ENCODE assay signal across 10 mouse cellular contexts in genomic region chr3:25903140-25903809, GRCm38 (mm10).
DNase-seq lines count a peak whose midpoint lies in the region; ATAC-seq and TF ChIP-seq lines count a peak whose summit lies in the region.
"Had no signal": no experiment of that assay in that cellular context is flagged by ENCODE, and none has a peak within 500 bp of the region (broad histone marks: within the 10 kb centered on the region; RNA-seq: fewer than 3 reads in every experiment).

No protein-coding gene starts in this region.

- no peaks in the 10 kb centered on the region for H3K36me3 ChIP-seq in midbrain, postnatal 0 days (ENCODE audit: insufficient read depth, low read length)
- no peaks in the 10 kb centered on the region for H3K36me3 ChIP-seq in heart, adult 2 months (ENCODE audit: control insufficient read depth, insufficient read depth, low read length)
- no peaks in the 10 kb centered on the region for H3K36me3 ChIP-seq in heart, embryonic 12.5 days
- H3K36me3 ChIP-seq: limb, embryonic 15.5 days; stomach, embryonic 15.5 days had no signal

- TF ChIP-seq POLR2A in heart, adult 2 months (IDR thresholded peaks at IDR 0.05; ENCODE audit: insufficient read depth, low read depth, low read length) = no peak

- no peaks in the 10 kb centered on the region for H3K9me3 ChIP-seq in midbrain, postnatal 0 days (ENCODE audit: low read length)
- no peaks in the 10 kb centered on the region for H3K9me3 ChIP-seq in heart, embryonic 12.5 days (replicated peaks)
- H3K9me3 ChIP-seq: limb, embryonic 15.5 days; stomach, embryonic 15.5 days had no signal

- no peak for TF ChIP-seq EP300 in heart, adult 2 months (IDR thresholded peaks at IDR 0.05; ENCODE audit: insufficient read depth, low read depth, low read length)

- peak overlapping the region; percentile 39; the same call in 1 of the 2 replicates for H3K27ac ChIP-seq in midbrain, postnatal 0 days (ENCODE audit: low read depth, low read length)
- H3K27ac ChIP-seq in heart, adult 2 months = no peak overlapping the region
- H3K27ac ChIP-seq in heart, embryonic 12.5 days (ENCODE audit: poor library complexity, severe bottlenecking) = no peak overlapping the region
- H3K27ac ChIP-seq: limb, embryonic 15.5 days; stomach, embryonic 15.5 days had no signal

- ATAC-seq in midbrain, postnatal 0 days (ENCODE audit: low FRiP score) = no peak
- no peak for ATAC-seq in heart, embryonic 12.5 days (ENCODE audit: insufficient number of reproducible peaks, low FRiP score)
- no peak for ATAC-seq in megakaryocyte progenitor cell, adult 5-6 weeks (replicated peaks; ENCODE audit: poor library complexity)

- H3K79me2 ChIP-seq in heart, adult 2 months (replicated peaks; ENCODE audit: control insufficient read depth, insufficient read depth, low read length) = no peaks in the 10 kb centered on the region

- peak; percentile 18 for DNase-seq in brain, embryonic 18.5 days (ENCODE audit: low read depth, low spot score)
- peak; percentile 85 for DNase-seq in cerebellum, adult 8-10 months
- peak; percentile 74 to 93 for DNase-seq in layer of hippocampus, adult 18-20 months (ENCODE audit: low spot score in 2 of 2)
- peak; percentile 71 for DNase-seq in midbrain, postnatal 0 days (ENCODE audit: low spot score)
- no peak for DNase-seq in heart, adult 2 months

- no peak overlapping the region for H3K4me3 ChIP-seq in midbrain, postnatal 0 days (ENCODE audit: low read depth, low read length)
- H3K4me3 ChIP-seq in heart, adult 2 months = no peak overlapping the region
- H3K4me3 ChIP-seq in heart, embryonic 12.5 days = no peak overlapping the region
- H3K4me3 ChIP-seq: limb, embryonic 15.5 days; myocyte; stomach, embryonic 15.5 days had no signal

- intact Hi-C loops in heart, adult 2 months (cut with DNase I) = no loop called here

- WGBS in midbrain, postnatal 0 days = 63% methylated on average over 11 of the region's 11 CpGs
- 74% methylated on average over 11 of the region's 11 CpGs for WGBS in heart, adult 2 months
- 80% methylated on average over 11 of the region's 11 CpGs for WGBS in heart, embryonic 12.5 days

- peak overlapping the region; percentile 9; the same call in 1 of the 2 replicates for H3K4me2 ChIP-seq in midbrain, postnatal 0 days (ENCODE audit: low read depth, low read length, poor library complexity, severe bottlenecking)
- no peak overlapping the region for H3K4me2 ChIP-seq in heart, embryonic 12.5 days
- H3K4me2 ChIP-seq: limb, embryonic 15.5 days; stomach, embryonic 15.5 days had no signal

- no peaks in the 10 kb centered on the region for H3K27me3 ChIP-seq in midbrain, postnatal 0 days (ENCODE audit: insufficient read depth, low read length)
- no peaks in the 10 kb centered on the region for H3K27me3 ChIP-seq in heart, adult 2 months (ENCODE audit: control insufficient read depth, insufficient read depth, low read length)
- no peaks in the 10 kb centered on the region for H3K27me3 ChIP-seq in heart, embryonic 12.5 days (replicated peaks)
- H3K27me3 ChIP-seq: limb, embryonic 15.5 days; stomach, embryonic 15.5 days had no signal

- 0 out of 2 replicates have a peak overlapping the region, but pooled peaks have one; percentile 25 for H3K9ac ChIP-seq in midbrain, postnatal 0 days (replicated peaks; ENCODE audit: low read length, poor library complexity, severe bottlenecking)
- H3K9ac ChIP-seq in heart, adult 2 months (ENCODE audit: low read depth, low read length) = no peak overlapping the region
- H3K9ac ChIP-seq in heart, embryonic 12.5 days = no peak overlapping the region
- H3K9ac ChIP-seq: limb, embryonic 15.5 days; stomach, embryonic 15.5 days had no signal

- TF ChIP-seq CTCF in midbrain, postnatal 0 days (IDR thresholded peaks at IDR 0.05) = no peak
- no peak for TF ChIP-seq CTCF in heart, adult 2 months (IDR thresholded peaks at IDR 0.05)

- no peaks in the 10 kb centered on the region for H3K4me1 ChIP-seq in midbrain, postnatal 0 days (ENCODE audit: insufficient read depth, low read length)
- H3K4me1 ChIP-seq in heart, adult 2 months (ENCODE audit: control insufficient read depth, insufficient read depth, low read length) = no peaks in the 10 kb centered on the region
- H3K4me1 ChIP-seq in heart, embryonic 12.5 days (replicated peaks) = no peaks in the 10 kb centered on the region
- H3K4me1 ChIP-seq: limb, embryonic 15.5 days; stomach, embryonic 15.5 days had no signal

Comparison
In these comparisons a context has a peak if more than half of its experiments do, and no peak if none do; other contexts are left out.
1. DNase-seq: peak in brain, embryonic 18.5 days (single experiment), cerebellum, adult 8-10 months (single experiment), layer of hippocampus, adult 18-20 months (2 of 2) and midbrain, postnatal 0 days (single experiment); none in heart, adult 2 months (0 of 2).